Mouse (Mus musculus) embryonic fibroblast, embryonic 13.5 days (primary cell): ENCODE results near the gene Timmdc1. TPM values are rescaled to one million over a fixed set of nuclear protein-coding genes. Genes with fewer than 3 reads are reported as not detected.

Source experiments
- H3K27ac ChIP-seq: 2 replicates; pipeline ENCODE4 v1.5.1; 2012; ENCODE audit warnings: low read length, control low read depth, inconsistent platforms; ENCODE audit not compliant: insufficient read depth
- H3K4me1 ChIP-seq: 2 replicates; pipeline ENCODE4 v1.6.1; 2011; ENCODE audit warnings: low read length; ENCODE audit not compliant: control insufficient read depth, insufficient read depth
- H3K4me3 ChIP-seq: 2 replicates; pipeline ENCODE4 v1.5.1; 2011; ENCODE audit warnings: mild to moderate bottlenecking, control low read depth, low read length; ENCODE audit not compliant: insufficient read depth
- CTCF ChIP-seq: IDR thresholded peaks from 2 replicates; pipeline ENCODE4 v1.5.1; 2011; ENCODE audit warnings: mild to moderate bottlenecking, control low read depth, low read length, moderate library complexity, borderline replicate concordance; ENCODE audit not compliant: insufficient read depth
- POLR2A ChIP-seq: IDR thresholded peaks from 2 replicates; pipeline ENCODE4 v1.6.1; 2011; ENCODE audit warnings: low read depth, mild to moderate bottlenecking, control low read depth, low read length, moderate library complexity
- polyA plus RNA-seq: library from polyadenylated mRNA; stranded (reverse); fragments of >200 nt; gene quantifications from 2 replicates; pipeline ENCODE4 v1.2.4, GENCODE M21; 2011; ENCODE audit warnings: low read depth; ENCODE audit not compliant: missing spikeins, insufficient read length

Gene Timmdc1
- polyA plus RNA-seq: 29.0 and 38.0 TPM in 2 replicates

DNA sequence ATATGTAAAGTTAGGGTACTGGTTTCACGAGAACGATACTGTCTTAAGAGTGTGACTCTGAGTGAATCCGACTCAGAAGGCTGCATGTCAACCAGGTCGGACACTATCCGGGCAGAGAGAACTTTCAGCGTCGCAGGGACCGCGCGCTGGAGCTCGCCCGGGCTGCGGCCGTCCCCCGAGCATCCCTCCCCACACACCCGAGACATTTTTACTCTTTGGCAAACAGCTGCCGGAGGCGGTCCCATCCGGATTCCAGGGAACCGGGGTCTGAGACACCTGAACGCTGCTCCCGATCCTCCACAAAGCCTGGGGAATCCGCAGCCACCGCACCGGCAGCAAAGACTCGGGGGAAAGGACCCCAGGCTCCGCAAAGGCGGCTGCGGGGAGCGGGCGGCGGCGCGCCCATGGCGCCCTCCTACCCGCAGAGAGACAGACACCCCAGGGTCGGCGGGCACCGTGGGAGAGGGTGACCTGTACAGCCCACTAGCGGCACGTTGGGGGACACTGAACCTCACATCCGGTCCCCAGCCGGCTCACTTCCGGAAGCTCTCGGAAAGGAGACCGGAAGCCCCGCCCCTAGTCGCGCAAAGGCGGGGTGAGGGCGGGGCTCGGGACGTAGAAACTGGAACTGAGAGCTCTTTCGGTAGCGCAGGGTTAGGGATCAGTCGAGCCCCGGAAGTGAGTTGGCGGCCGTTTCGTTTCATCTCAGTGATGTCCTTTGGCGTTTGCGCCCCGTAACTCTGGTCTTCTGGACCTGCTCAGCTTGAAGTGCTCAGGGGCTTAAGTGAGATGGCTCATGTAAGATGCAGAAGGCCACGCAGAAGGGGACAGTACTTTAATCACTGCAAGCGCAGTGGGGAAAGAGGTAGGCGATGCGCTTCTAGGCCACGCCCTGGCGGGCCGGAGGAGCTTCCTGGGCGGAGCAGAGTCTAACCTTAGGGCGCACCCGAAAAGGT, at the start of gene Timmdc1:
Timmdc1 (minus strand) TSS at position 535 of the 956 bp plus-strand sequence.
- Histone ChIP-seq H3K4me1 (peaks cover 5% of the 10 kb centered on the region), H3K4me3 (peak within 1 kb of the TSS; percentile 81), H3K27ac (peak within 1 kb of the TSS; percentile 97)
- TF ChIP-seq POLR2A (peak; percentile 94), CTCF (no peak)

DNA sequence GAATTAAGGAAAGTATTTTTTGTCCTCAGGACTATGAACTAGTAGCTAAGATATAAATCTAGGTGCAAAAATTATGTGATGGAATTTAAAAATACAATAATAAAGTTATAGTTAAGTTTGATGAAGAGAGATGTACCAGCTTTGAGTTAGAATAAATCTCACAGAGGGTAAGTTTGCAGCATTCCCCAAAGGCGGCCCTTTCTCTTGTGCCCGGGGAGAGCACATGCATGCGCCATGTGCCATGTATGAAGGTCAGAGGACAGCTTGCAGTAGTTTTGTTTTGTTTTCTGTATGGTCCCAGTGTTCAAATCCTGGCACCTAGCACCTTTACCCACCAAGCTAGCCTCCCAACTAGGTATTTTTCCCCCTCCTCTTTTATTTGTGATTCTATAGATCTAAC, 49.0 kb upstream of the Timmdc1 start:
- no peak overlapping the region for H3K4me3 ChIP-seq
- peaks cover 5% of the 10 kb centered on the region for H3K4me1 ChIP-seq
- no peak overlapping the region for H3K27ac ChIP-seq
- TF ChIP-seq CTCF: no peak
- TF ChIP-seq POLR2A: no peak

DNA sequence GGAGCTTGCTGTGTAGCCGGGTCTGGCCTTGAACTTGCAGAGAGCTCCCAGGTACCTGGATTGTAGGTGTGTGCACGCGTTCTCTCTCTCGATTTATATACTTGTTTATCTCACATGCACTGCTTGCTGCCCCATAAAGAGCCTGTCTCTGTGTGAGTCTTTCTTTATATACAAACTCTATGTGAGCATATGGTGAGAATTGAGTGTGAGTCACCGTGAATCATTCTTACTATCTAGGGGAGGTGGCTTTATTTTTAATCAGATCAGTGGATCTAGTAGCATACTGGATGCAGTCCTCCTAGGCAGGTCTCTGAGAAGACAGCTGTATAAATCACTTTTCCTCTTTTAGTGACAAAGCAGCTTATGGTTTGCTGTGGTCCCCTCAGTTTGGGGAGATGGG, 45.7 kb upstream of the Timmdc1 start:
- H3K4me1 ChIP-seq: peaks cover 5% of the 10 kb centered on the region
- TF ChIP-seq POLR2A (no peak), CTCF (no peak)
- H3K4me3 ChIP-seq: no peak overlapping the region
- no peak overlapping the region for H3K27ac ChIP-seq

DNA sequence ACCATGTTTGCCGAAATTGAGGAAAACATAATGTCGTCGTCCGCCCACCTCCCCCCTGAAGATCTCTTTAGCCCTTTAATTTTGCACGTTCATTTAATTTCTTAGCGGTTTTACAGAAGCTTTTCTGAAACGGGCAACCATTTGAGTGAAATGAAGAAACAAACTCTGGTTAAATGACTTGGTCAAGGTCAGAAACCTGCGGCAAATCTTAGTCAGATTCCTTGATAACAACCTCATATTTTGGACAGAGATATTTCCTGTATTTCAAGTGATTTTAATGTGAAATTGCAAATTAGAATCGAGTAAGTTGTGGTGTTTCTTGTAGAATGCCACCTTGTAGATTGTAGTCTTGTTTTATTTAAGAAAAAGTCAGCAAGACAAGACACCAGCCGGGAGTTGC, 41.1 kb upstream of the Timmdc1 start:
- Histone ChIP-seq H3K27ac (0 out of 2 replicates have a peak overlapping the region, but pooled peaks have one; percentile 37), H3K4me1 (peaks cover 5% of the 10 kb centered on the region), H3K4me3 (peak overlapping the region; percentile 97)
- no peak for TF ChIP-seq CTCF
- no peak for TF ChIP-seq POLR2A

DNA sequence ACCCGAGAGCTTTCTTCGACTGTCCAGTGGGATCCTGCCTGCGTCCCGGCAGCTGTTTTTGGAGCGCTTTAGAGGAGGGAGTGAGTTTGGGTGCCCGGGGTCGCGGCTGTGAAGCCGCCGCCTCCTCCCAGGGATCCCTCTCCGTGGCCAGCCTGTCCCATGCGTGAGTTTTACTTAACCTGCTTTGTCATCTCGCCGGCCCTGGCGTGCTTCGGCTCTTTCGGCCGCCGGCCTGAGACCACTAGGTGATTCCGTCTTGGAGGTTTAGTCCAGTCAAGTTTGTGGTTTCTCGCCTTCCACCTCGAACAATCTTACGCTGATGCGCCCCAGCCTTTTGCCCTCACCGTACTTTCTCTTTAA, 40.5 kb upstream of the Timmdc1 start:
- Histone ChIP-seq H3K4me1 (peaks cover 4% of the 10 kb centered on the region), H3K4me3 (peak overlapping the region; percentile 97), H3K27ac (peak overlapping the region; percentile 37)
- TF ChIP-seq POLR2A (no peak), CTCF (no peak)

DNA sequence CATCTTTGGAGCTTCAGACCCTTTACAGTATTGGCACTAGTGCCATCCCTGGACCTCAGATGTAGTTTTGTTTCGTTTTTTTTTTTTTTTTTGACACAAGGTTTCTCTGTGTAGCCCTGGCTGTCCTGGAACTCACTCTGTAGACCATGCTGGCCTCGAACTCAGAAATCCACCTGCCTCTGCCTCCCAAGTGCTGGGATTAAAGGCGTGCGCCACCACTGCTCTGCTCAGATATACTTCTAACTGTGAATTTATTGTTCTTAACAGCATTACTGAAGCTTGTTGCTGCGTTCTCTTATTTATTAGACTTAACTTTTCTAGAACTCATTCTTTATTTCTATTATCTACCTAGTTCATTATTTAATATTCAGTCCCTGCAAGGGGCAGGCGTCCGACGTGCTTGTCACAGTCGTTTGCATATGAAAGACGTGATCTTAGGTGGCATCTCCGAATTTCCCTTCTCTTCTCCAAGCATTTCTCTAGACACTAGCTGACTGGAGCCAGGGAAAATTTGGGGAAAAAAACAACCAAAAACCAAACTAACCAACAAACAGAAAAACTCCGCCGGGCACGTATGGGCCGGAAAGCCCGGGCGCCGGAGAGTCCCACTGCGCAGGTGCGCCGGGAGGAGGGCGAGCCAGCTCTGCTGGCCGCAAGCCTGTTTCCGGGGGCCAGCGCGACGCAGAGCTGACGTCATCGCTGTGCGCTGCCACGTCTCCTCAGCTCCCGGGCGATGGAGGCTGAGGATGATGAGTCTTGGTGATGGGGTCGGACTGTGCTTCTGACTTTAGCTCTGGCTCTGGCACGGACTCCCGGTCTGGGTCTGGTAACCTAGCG, 39.9 kb upstream of the Timmdc1 start:
- H3K27ac ChIP-seq: peak overlapping the region; percentile 38
- no peaks in the 10 kb centered on the region for H3K4me1 ChIP-seq
- H3K4me3 ChIP-seq: peak overlapping the region; percentile 97
- no peak for TF ChIP-seq CTCF
- TF ChIP-seq POLR2A: peak; percentile 98

DNA sequence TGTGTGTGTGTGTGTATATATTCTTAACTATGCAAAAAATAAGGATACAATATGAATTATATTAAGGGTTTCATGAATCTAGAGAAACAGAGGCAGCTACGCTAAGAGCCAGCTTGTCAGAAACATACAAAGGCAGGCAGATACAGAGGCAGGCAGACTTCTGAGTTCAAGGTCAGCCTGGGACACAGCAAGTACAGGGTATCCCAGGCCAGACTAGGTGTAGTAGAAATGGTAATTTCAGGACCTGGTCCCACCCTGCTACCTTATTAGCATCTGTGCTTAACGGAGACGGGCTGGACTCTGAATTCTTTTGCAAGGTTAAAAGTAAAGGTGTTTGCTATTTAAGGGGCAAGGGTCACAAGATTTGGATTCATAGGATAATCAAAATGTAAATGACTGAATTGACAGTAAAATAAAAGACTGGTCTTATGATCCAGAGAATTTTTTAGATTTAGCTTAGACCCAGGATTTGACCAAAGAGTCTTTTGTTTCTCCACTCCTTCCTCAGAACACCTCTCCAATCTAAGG, 35.8 kb upstream of the Timmdc1 start, which contains the start of gene Tmem39a:
Tmem39a (plus strand) TSS at position 478 of the 528 bp plus-strand sequence.
- H3K4me1 ChIP-seq: no peaks in the 10 kb centered on the region; the same call in 1 of the 2 replicates
- no peak within 1 kb of the TSS for H3K27ac ChIP-seq
- no peak within 1 kb of the TSS for H3K4me3 ChIP-seq
- TF ChIP-seq POLR2A: no peak
- TF ChIP-seq CTCF: no peak

DNA sequence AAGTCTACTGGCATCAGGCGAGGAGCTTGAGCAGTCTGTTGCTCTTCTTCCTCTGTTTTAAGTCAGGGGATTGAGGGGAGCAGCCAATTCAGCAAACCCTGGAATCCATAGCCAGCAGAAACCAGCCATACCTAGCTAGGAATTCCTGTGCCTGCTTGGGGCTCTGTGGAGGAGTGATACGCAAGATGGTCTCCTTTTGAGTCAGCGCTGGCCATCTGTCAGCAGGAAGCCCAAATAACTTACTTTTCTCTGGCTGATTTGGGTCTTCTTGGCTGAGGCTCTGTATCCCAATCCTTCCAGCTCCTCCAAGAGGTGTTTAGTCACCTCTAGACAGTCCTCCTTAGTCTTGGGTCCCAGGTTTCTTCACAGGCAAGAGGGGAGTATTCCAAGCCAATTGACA, 33.5 kb upstream of the Timmdc1 start:
- TF ChIP-seq POLR2A (no peak), CTCF (no peak)
- Histone ChIP-seq H3K27ac (no peak overlapping the region), H3K4me1 (no peaks in the 10 kb centered on the region; the same call in 1 of the 2 replicates), H3K4me3 (no peak overlapping the region)
